Mouse (Mus musculus) thymus, postnatal 10 days (tissue): ENCODE measurements at regions not wholly inside any gene's neighbourhood (a gene's known extent, or its start where the extent isn't known, plus 50 kb on each side); places are given as distances from the start of the nearest gene placed in this dataset.

Experiments used
- DNase-seq, 2 experiments: peaks; one replicate each; pipeline ENCODE4 v3.0.0; 2021; ENCODE audit warnings: low spot score in 2 of 2

GRCm38 (mm10) chr10:14217284-14217683 is 251.4 kb downstream of the Hivep2 start:
- no peak for DNase-seq

GRCm38 (mm10) chr10:14216191-14216992 is 250.5 kb downstream of the Hivep2 start:
- DNase-seq, result no peak

GRCm38 (mm10) chr10:14215512-14215911 is 249.6 kb downstream of the Hivep2 start:
- no peak for DNase-seq

- DNase-seq, result no peak
Observed at GRCm38 (mm10) chr10:14213536-14213935, 247.7 kb downstream of the Hivep2 start.

- no peak for DNase-seq
Observed at GRCm38 (mm10) chr10:14211926-14212325, 246.1 kb downstream of the Hivep2 start.

DNA sequence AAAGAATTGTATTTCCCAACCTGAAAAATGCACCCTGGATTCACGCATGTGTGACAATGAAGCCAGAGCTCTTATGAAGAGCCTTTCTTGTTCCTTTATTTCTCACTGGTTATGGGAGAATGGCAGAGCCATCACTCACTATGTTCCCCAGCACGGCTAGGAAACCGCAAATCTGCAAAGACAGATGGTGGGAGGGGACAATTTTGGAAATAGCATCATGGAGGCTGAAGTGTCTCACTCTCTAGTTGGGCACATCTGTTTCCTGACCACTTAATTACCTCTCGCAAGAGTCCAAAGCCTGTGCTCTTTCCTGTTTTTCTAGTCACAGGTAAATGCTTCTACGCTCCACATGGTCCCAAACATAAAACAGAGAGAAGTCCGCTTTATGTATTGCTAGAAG is 245.6 kb downstream of the Hivep2 start:
- DNase-seq, result no peak

- no peak for DNase-seq
Observed at GRCm38 (mm10) chr10:14210445-14210844, 244.6 kb downstream of the Hivep2 start.

DNA sequence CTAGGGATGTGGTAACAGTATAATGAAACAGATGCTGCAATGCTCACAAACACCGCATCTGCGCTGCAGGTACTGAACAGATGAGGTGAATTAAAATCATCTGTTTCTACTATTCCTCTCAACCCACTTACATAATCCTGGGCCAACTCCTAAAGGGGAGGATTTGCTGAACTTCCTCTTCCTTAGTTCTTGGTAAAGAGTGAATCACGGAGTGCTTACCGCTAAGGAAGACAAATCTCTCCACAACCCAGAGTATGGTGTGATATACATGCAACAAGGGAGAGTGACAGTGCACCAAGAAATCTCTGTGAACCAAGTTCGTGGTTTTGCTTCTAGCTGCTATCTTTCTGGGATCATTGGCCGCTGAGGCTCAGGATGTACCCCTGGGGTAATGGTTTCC is 244.2 kb downstream of the Hivep2 start:
- no peak for DNase-seq

DNA sequence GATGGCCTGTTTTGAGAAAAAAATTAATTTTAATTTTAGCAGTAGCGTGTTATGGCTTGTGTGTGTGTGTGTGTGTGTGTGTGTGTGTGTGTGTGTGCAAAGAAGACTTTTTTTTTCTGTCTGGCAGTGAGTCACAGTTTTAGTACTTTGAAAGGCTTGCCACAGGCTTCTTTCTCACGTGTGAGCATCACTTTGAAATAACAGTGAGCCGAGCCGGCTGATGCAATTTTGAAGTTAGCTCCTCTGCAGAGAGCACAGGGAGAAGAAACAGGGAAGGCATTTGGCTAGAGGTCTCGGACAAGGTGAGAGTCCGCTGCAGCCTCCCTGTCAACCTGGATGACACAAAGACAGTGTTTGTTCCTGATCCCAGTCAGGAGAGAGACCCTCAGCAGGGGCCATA is 242.3 kb downstream of the Hivep2 start:
- no peak for DNase-seq

- peak; percentile 46 to 57 for DNase-seq
Observed at GRCm38 (mm10) chr10:14207616-14208015, 241.7 kb downstream of the Hivep2 start.

DNA sequence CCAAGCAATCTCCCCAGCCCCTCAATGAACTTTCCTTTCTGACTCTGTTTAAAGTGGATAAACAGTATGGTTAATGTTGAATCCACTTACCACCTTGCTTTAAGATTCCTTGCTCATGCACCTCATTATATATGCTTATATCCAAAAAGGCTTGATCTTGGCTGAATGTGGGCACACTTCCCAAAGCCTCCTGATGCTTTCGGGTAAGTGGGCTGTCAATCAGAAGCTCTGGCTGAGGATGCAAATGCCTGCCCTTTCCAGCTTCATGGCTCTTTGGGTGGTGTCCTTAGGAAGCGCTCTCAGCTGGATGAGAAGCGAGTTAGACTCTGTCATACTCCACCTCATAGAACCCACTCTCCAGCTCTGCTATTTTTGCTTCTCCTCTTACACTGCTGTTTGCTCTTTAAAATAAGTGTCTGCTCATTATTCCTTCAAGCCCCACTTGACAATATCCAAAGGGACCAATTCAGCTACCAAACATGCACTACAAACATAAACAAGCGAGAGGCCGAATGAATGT is 241.2 kb downstream of the Hivep2 start:
- DNase-seq, result no peak
